Mouse (Mus musculus) stomach, postnatal 0 days (tissue): ENCODE measurements at regions not wholly inside any gene's neighbourhood (a gene's known extent, or its start where the extent isn't known, plus 50 kb on each side); places are given as distances from the start of the nearest gene placed in this dataset.

Source experiments
- ATAC-seq: fragments of 200-750 bp; cut with Nextera tagmentation; 2 replicates; pipeline ENCODE4 v1.8.0; 2017; ENCODE audit not compliant: low FRiP score, low TSS enrichment
- DNase-seq: peaks from one replicate; pipeline ENCODE4 v3.0.0-alpha.2; 2016; ENCODE audit warnings: low spot score
- H3K27ac ChIP-seq: fragments of 300-500 bp; sonication (generic); replicated peaks from 2 replicates; pipeline ENCODE4 v1.5.1; 2014; ENCODE audit warnings: mild to moderate bottlenecking, control low read depth
- H3K27me3 ChIP-seq: fragments of 300-500 bp; sonication (generic); 2 replicates; pipeline ENCODE4 v1.6.1; 2014; ENCODE audit warnings: low read length; ENCODE audit not compliant: control insufficient read depth, insufficient read depth
- H3K36me3 ChIP-seq: fragments of 300-500 bp; sonication (generic); 2 replicates; pipeline ENCODE4 v1.6.1; 2014; ENCODE audit warnings: low read length, mixed read lengths; ENCODE audit not compliant: control insufficient read depth, insufficient read depth
- H3K4me1 ChIP-seq: fragments of 300-500 bp; sonication (generic); replicated peaks from 2 replicates; pipeline ENCODE4 v1.6.1; 2014; ENCODE audit warnings: antibody characterized with exemption; ENCODE audit not compliant: control insufficient read depth, insufficient read depth
- H3K4me2 ChIP-seq: fragments of 300-500 bp; sonication (generic); replicated peaks from 2 replicates; pipeline ENCODE4 v1.6.1; 2014; ENCODE audit warnings: low read depth, mild to moderate bottlenecking, control low read depth, moderate library complexity
- H3K4me3 ChIP-seq: fragments of 300-500 bp; sonication (generic); 2 replicates; pipeline ENCODE4 v1.5.1; 2014; ENCODE audit warnings: low read depth, low read length, control low read depth
- H3K9ac ChIP-seq: fragments of 300-500 bp; sonication (generic); 2 replicates; pipeline ENCODE4 v1.6.1; 2014; ENCODE audit warnings: mild to moderate bottlenecking, low read length, control low read depth, mixed read lengths
- H3K9me3 ChIP-seq: fragments of 300-500 bp; sonication (generic); 2 replicates; pipeline ENCODE4 v1.6.1; 2016; ENCODE audit warnings: low read length; ENCODE audit not compliant: control insufficient read depth
- CTCF ChIP-seq: IDR thresholded peaks from 2 replicates; pipeline ENCODE4 v1.5.1; 2016; ENCODE audit warnings: antibody characterized with exemption, low read depth, mild to moderate bottlenecking, moderate library complexity
- EP300 ChIP-seq: optimal IDR thresholded peaks from 2 replicates; pipeline ENCODE3; 2016; ENCODE audit warnings: antibody characterized with exemption
- WGBS: fragments of 180-500 bp; shearing (Covaris S2); extraction: QIAGEN DNeasy Blood & Tissue Kit; methylation state at CpG from one replicate; pipeline ENCODE4 v1.1.7; 2014; 5-methylcytosine and 5-hydroxymethylcytosine counted together

DNA sequence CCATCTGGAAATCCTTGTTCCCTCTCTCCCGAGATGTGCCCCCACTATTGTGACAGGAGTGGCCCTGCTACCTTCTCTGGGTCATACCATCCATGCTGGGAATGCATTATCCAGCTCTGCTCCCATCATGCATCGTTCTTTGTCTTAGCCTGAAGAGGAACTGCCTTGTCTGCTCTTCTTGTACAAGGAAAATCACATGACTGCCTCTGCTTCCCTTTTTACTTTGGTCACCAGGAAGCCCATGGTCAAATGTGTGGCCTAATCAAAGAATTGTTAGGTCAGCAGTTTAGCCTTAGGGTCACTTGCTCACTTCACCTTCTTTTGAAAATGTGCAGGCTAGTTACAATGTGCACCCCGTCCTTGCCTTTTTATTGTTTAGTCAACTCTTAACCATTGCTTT, 95.5 kb downstream of the Maf start:
- Histone ChIP-seq H3K27ac (no peak overlapping the region), H3K27me3 (no peaks in the 10 kb centered on the region), H3K36me3 (no peaks in the 10 kb centered on the region), H3K9me3 (no peaks in the 10 kb centered on the region), H3K4me1 (no peaks in the 10 kb centered on the region), H3K4me3 (no peak overlapping the region), H3K4me2 (no peak overlapping the region), H3K9ac (no peak overlapping the region)
- 84% methylated on average over 3 of the region's 3 CpGs for WGBS
- no peak for ATAC-seq
- no peak for TF ChIP-seq CTCF
- no peak for TF ChIP-seq EP300
- DNase-seq: no peak

DNA sequence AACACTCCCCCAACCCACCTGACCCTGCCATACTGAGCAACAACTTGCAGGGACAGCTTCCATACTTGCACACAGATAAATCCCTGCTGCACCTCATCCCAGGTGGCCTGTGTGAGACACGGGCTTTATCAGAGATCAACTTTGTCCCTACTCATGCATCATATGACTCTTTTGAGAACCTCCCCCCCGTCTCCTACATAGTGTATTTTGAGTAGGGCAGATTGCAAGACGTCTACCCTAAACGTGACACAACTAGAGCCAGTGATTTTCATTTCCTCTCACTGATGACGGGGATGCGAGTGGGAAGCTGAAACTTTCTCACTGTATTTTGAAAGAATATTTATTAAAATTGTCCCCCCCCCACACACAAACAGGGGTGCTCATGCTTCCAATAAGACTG, 107.8 kb downstream of the Maf start:
- no peak for TF ChIP-seq EP300
- TF ChIP-seq CTCF: no peak
- WGBS: 78% methylated on average over 6 of the region's 6 CpGs

DNA sequence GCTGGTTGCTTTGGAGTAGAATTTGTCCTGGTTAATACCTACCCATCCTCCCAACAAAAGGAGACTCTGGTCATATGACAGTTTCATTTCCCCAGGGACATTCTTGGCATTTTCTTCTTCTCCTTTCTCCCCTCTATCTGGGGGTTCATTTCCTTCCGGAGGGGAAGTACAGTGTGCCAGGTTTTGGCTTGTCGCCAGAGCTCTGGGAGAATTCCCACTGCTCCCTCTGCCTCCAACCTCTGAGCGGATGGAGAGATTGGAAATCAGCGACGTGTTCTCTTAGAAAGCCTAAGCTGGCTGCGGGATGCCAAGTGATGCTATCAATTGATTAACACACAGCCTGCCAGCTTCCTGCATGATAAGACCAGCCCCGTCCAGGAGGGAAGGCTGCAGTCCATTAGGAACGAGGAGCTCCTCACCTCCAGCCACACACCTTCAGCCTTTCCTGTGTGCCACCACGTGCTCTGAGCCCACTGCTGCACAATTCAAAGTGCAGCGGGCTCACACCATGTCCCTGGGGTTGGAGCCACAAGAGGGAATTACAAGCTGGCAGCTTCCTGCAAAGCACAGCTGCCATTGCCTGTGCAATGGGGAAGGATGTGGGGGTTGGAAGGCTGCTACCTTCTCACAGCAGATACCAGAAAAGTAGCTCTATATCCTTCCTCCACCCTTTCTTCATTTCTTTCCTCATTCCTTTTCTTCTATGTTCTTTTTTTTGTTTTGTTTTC, 110.2 kb downstream of the Maf start:
- no peak for DNase-seq
- TF ChIP-seq EP300 (no peak), CTCF (no peak)
- Histone ChIP-seq H3K27ac (no peak overlapping the region), H3K9ac (no peak overlapping the region), H3K27me3 (no peaks in the 10 kb centered on the region), H3K4me3 (no peak overlapping the region), H3K4me1 (no peaks in the 10 kb centered on the region), H3K9me3 (no peaks in the 10 kb centered on the region), H3K36me3 (no peaks in the 10 kb centered on the region), H3K4me2 (no peak overlapping the region)
- no peak for ATAC-seq
- 49% methylated on average over 10 of the region's 10 CpGs for WGBS

More for the DNA sequence above, 107.8 kb downstream of the Maf start:
- Histone ChIP-seq H3K9me3 (no peaks in the 10 kb centered on the region), H3K4me1 (no peaks in the 10 kb centered on the region), H3K4me3 (no peak overlapping the region), H3K4me2 (no peak overlapping the region), H3K27me3 (no peaks in the 10 kb centered on the region), H3K27ac (no peak overlapping the region), H3K36me3 (no peaks in the 10 kb centered on the region), H3K9ac (no peak overlapping the region)
- DNase-seq: no peak
- no peak for ATAC-seq

DNA sequence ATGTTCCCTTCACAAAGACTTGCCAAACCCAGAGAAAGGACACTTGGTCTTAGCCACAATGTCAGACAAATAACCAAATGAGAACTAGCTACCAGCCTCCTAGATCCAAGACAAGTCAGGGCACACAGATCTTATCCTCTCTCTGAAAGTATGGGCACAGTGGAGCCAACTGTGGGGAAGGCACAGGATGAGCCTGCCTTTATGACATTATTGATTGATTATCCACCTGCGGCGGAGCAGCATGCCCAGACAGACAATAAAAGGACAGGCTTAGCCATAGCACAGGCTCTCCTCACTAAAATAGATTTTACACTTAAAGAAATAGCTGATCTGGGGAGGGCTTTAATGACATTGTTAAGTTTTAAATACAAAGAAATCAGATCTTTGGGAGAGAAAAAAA, 117.9 kb downstream of the Maf start:
- Histone ChIP-seq H3K9ac (no peak overlapping the region), H3K4me3 (no peak overlapping the region), H3K27me3 (no peaks in the 10 kb centered on the region), H3K36me3 (no peaks in the 10 kb centered on the region), H3K4me1 (no peaks in the 10 kb centered on the region), H3K27ac (no peak overlapping the region), H3K9me3 (no peaks in the 10 kb centered on the region), H3K4me2 (no peak overlapping the region)
- 49% methylated on average over 2 of the region's 2 CpGs for WGBS
- ATAC-seq (no peak), DNase-seq (no peak)
- no peak for TF ChIP-seq EP300
- no peak for TF ChIP-seq CTCF

DNA sequence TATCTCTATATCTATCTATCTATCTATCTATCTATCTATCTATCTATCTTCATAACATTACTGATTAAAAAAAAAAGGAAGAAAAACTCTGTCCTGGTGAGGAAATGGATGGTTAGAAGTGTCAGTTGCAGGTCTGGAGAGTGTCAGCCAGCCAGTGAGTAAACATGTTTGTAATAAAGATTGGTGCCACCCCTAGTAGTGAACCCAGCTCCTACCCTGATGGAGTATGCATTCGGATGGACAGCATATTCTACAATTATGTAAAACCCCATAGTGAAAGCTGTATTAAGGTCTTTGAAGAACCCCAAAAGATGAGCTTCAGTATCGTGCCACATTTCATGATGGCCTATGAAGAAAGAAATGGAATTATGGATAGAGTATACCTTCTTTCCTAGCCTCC, 118.5 kb downstream of the Maf start:
- Histone ChIP-seq H3K27ac (no peak overlapping the region), H3K36me3 (no peaks in the 10 kb centered on the region), H3K27me3 (no peaks in the 10 kb centered on the region), H3K4me3 (no peak overlapping the region), H3K4me1 (no peaks in the 10 kb centered on the region), H3K9me3 (no peaks in the 10 kb centered on the region), H3K9ac (no peak overlapping the region), H3K4me2 (no peak overlapping the region)
- WGBS: 87% methylated on average over 2 of the region's 2 CpGs
- no peak for TF ChIP-seq CTCF
- TF ChIP-seq EP300: no peak
- ATAC-seq (no peak), DNase-seq (no peak)

DNA sequence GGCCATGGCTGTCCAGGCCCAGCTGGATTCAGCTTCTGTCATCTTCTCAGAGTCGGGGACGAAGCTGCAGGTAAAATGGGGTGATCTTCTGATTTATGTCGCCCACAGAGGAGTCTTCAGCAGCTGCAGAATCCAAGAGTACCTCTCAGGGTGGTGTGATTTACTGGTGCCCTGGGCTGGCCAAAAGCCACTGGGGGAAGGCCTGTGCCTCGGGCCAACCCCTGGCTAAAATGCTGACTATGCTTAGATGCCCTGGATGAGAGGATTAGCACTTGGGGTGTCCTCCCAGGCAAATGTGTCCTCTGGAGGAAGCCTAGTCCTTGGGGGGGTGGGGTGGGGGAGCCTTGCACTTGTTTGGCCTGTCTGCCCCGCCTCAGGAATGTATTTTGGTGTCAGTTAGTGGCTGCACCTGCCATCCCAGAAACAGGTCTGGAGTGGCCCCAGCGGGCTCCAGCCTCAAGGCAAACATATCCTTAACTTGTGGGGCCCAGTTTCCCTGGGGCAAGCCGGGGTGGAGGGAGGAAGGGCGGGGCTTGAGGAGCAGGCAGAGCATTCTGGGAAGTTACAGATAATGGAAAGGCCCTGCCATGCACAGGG, 123.2 kb downstream of the Maf start:
- no peaks in the 10 kb centered on the region for H3K27me3 ChIP-seq
- TF ChIP-seq EP300 (no peak), CTCF (no peak)
- no peak for ATAC-seq

More for the DNA sequence above, 123.2 kb downstream of the Maf start:
- Histone ChIP-seq H3K36me3 (no peaks in the 10 kb centered on the region), H3K4me3 (no peak overlapping the region), H3K9ac (no peak overlapping the region), H3K4me1 (no peaks in the 10 kb centered on the region), H3K4me2 (no peak overlapping the region), H3K27ac (no peak overlapping the region), H3K9me3 (no peaks in the 10 kb centered on the region)
- no peak for DNase-seq
- 64% methylated on average over 8 of the region's 8 CpGs for WGBS
